Mouse (Mus musculus) small intestine, adult 2 months (tissue): ENCODE measurements around the gene Prc1.

Source experiments
- CTCF ChIP-seq: fragments of 200-500 bp; IDR thresholded peaks from 2 replicates; pipeline ENCODE4 v1.5.1; 2012; ENCODE audit warnings: low read depth, mild to moderate bottlenecking, control low read depth, inconsistent platforms, low read length, moderate library complexity, mixed read lengths; ENCODE audit not compliant: insufficient replicate concordance, insufficient read length; ENCODE audit errors: extremely low read depth
- POLR2A ChIP-seq: fragments of 200-500 bp; IDR thresholded peaks from 2 replicates; pipeline ENCODE4 v1.6.1; 2012; ENCODE audit warnings: low read depth, mild to moderate bottlenecking, control low read depth, inconsistent platforms, low read length, moderate library complexity

DNA sequence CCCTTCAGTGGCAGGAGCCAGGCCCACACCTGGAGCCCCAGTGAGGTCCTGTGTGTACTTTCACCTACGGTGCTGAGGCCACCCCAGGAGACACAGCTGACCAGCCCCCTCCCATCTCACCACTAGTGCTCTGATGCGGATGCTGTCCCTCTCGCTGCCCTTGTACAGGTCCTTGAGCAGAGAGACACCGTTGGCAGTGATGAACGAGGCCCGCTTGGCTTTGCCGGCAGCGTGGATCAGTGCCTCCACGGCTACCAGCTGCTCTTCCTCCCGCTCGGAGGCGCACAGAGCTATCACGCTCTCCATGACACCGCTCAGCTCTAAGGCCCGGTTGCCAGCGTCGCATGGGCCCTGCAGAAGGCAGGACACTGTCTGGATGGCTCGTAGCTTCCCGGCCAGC, 37.2 kb downstream of the Prc1 start:
- TF ChIP-seq CTCF (no peak), POLR2A (no peak)
